Mouse (Mus musculus) midbrain, postnatal 0 days (tissue): ENCODE results near the gene Gm20696. TPM values are rescaled to one million over a fixed set of nuclear protein-coding genes. Genes with fewer than 3 reads are reported as not detected.

Experiments used
- ATAC-seq: fragments of 200-750 bp; cut with Nextera tagmentation; 2 replicates; pipeline ENCODE4 v1.8.0; 2017; ENCODE audit warnings: moderate number of reproducible peaks, mild to moderate bottlenecking, moderate TSS enrichment, moderate library complexity; ENCODE audit not compliant: low FRiP score
- DNase-seq: peaks from one replicate; pipeline ENCODE4 v3.0.0-alpha.2; 2015; ENCODE audit warnings: low spot score
- H3K27ac ChIP-seq: fragments of 300-500 bp; sonication (generic); 2 replicates; pipeline ENCODE4 v1.5.1; 2014; ENCODE audit warnings: low read depth, mild to moderate bottlenecking, low read length, mixed read lengths
- H3K27me3 ChIP-seq: fragments of 300-500 bp; sonication (generic); 2 replicates; pipeline ENCODE4 v1.6.1; 2014; ENCODE audit warnings: low read length, control low read depth, mixed read lengths; ENCODE audit not compliant: insufficient read depth
- H3K36me3 ChIP-seq: fragments of 300-500 bp; sonication (generic); 2 replicates; pipeline ENCODE4 v1.6.1; 2014; ENCODE audit warnings: low read length, control low read depth, mixed read lengths; ENCODE audit not compliant: insufficient read depth
- H3K4me1 ChIP-seq: fragments of 300-500 bp; sonication (generic); 2 replicates; pipeline ENCODE4 v1.6.1; 2014; ENCODE audit warnings: mild to moderate bottlenecking, control low read depth, antibody characterized with exemption, low read length, mixed read lengths; ENCODE audit not compliant: insufficient read depth
- H3K4me2 ChIP-seq: fragments of 300-500 bp; sonication (generic); 2 replicates; pipeline ENCODE4 v1.6.1; 2014; ENCODE audit warnings: low read depth, mild to moderate bottlenecking, low read length, mixed read lengths; ENCODE audit not compliant: poor library complexity, severe bottlenecking
- H3K4me3 ChIP-seq: fragments of 300-500 bp; sonication (generic); 2 replicates; pipeline ENCODE4 v1.5.1; 2014; ENCODE audit warnings: low read depth, mild to moderate bottlenecking, low read length, moderate library complexity
- H3K9ac ChIP-seq: fragments of 300-500 bp; sonication (generic); replicated peaks from 2 replicates; pipeline ENCODE4 v1.6.1; 2014; ENCODE audit warnings: mild to moderate bottlenecking, low read length, moderate library complexity, mixed read lengths; ENCODE audit not compliant: poor library complexity, severe bottlenecking
- H3K9me3 ChIP-seq: fragments of 300-500 bp; sonication (generic); 2 replicates; pipeline ENCODE4 v1.6.1; 2016; ENCODE audit warnings: low read length, control low read depth
- CTCF ChIP-seq: IDR thresholded peaks from 2 replicates; pipeline ENCODE4 v1.5.1; 2016; ENCODE audit warnings: antibody characterized with exemption, mild to moderate bottlenecking
- WGBS: fragments of 180-500 bp; shearing (Covaris S2); extraction: QIAGEN DNeasy Blood & Tissue Kit; methylation state at CpG from one replicate; pipeline ENCODE4 v1.1.7; 2014; 5-methylcytosine and 5-hydroxymethylcytosine counted together
- polyA plus RNA-seq: library from polyadenylated mRNA; unstranded; fragments of >200 nt; fragmentation: Nextera tagmentation; extraction: Ambion mirVana; gene quantifications from 2 replicates; pipeline ENCODE4 v1.2.1, GENCODE M21; 2015
- total RNA-seq: library from RNA; depleted of rRNA; stranded (reverse); fragments of >200 nt; gene quantifications from 2 replicates; pipeline ENCODE4 v1.2.3, GENCODE M21; 2014

Gene Gm20696
- total and polyA plus RNA-seq, 2 experiments from 2014 or later = 1.1 to 2.9 TPM

- Histone ChIP-seq H3K4me2 (no peak overlapping the region), H3K36me3 (no peaks in the 10 kb centered on the region), H3K4me1 (no peaks in the 10 kb centered on the region), H3K27ac (no peak overlapping the region), H3K9ac (no peak overlapping the region), H3K9me3 (no peaks in the 10 kb centered on the region), H3K4me3 (no peak overlapping the region), H3K27me3 (no peaks in the 10 kb centered on the region)
- WGBS = 89% methylated on average over 5 of the region's 5 CpGs
- no peak for DNase-seq
- no peak for ATAC-seq
- no peak for TF ChIP-seq CTCF
Observed at GRCm38 (mm10) chr6:99409602-99410001, 257.0 kb downstream of the Gm20696 start.

DNA sequence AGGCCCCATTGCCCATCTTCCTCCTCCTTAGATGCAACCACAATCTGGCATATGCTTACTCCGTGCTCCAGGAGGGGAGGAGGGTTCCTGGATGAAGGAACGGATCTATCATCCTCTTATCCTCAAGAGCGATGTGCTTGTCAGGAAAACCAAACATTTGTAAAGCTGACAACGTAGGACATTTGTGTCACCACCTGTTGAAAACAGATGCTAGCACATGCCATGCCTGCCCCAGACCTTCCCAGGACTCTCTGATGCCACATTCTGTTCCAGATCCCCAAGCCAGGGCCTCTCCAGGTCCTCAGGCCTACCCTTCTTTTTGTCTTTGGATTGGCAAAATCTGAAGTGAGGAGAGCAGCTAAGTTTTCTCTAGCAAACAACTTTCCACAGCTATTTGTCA is 257.7 kb downstream of the Gm20696 start:
- no peak overlapping the region for H3K4me2 ChIP-seq
- no peak for ATAC-seq
- H3K27me3 ChIP-seq = no peaks in the 10 kb centered on the region
- TF ChIP-seq CTCF = no peak
- DNase-seq = no peak
- no peaks in the 10 kb centered on the region for H3K4me1 ChIP-seq
- no peaks in the 10 kb centered on the region for H3K9me3 ChIP-seq
- no peak overlapping the region for H3K27ac ChIP-seq
- H3K9ac ChIP-seq = no peak overlapping the region
- H3K4me3 ChIP-seq = no peak overlapping the region
- no peaks in the 10 kb centered on the region for H3K36me3 ChIP-seq
- 87% methylated on average over 4 of the region's 4 CpGs for WGBS

GRCm38 (mm10) chr6:99403755-99404390 is 262.7 kb downstream of the Gm20696 start:
- H3K27me3 ChIP-seq = no peaks in the 10 kb centered on the region
- H3K4me3 ChIP-seq = no peak overlapping the region
- no peak overlapping the region for H3K27ac ChIP-seq
- TF ChIP-seq CTCF = no peak
- no peak overlapping the region for H3K4me2 ChIP-seq
- no peak for DNase-seq
- ATAC-seq = no peak
- no peaks in the 10 kb centered on the region for H3K4me1 ChIP-seq
- no peaks in the 10 kb centered on the region for H3K36me3 ChIP-seq
- H3K9ac ChIP-seq = no peak overlapping the region
- no peaks in the 10 kb centered on the region for H3K9me3 ChIP-seq
- 70% methylated on average over 6 of the region's 6 CpGs for WGBS

- ATAC-seq (no peak), DNase-seq (no peak)
- Histone ChIP-seq H3K9me3 (no peaks in the 10 kb centered on the region), H3K36me3 (no peaks in the 10 kb centered on the region), H3K9ac (no peak overlapping the region), H3K27ac (no peak overlapping the region), H3K4me3 (no peak overlapping the region), H3K4me2 (no peak overlapping the region), H3K27me3 (no peaks in the 10 kb centered on the region), H3K4me1 (no peaks in the 10 kb centered on the region)
- 78% methylated on average over 9 of the region's 9 CpGs for WGBS
- no peak for TF ChIP-seq CTCF
Observed at GRCm38 (mm10) chr6:99402941-99403340, 263.7 kb downstream of the Gm20696 start.

GRCm38 (mm10) chr6:99402370-99402769 is 264.2 kb downstream of the Gm20696 start:
- no peak overlapping the region for H3K9ac ChIP-seq
- no peak overlapping the region for H3K4me3 ChIP-seq
- DNase-seq (no peak), ATAC-seq (no peak)
- 69% methylated on average over 3 of the region's 3 CpGs for WGBS
- TF ChIP-seq CTCF = no peak
- no peaks in the 10 kb centered on the region for H3K9me3 ChIP-seq
- H3K4me1 ChIP-seq = no peaks in the 10 kb centered on the region
- no peak overlapping the region for H3K27ac ChIP-seq
- H3K4me2 ChIP-seq = no peak overlapping the region
- no peaks in the 10 kb centered on the region for H3K36me3 ChIP-seq
- no peaks in the 10 kb centered on the region for H3K27me3 ChIP-seq

DNA sequence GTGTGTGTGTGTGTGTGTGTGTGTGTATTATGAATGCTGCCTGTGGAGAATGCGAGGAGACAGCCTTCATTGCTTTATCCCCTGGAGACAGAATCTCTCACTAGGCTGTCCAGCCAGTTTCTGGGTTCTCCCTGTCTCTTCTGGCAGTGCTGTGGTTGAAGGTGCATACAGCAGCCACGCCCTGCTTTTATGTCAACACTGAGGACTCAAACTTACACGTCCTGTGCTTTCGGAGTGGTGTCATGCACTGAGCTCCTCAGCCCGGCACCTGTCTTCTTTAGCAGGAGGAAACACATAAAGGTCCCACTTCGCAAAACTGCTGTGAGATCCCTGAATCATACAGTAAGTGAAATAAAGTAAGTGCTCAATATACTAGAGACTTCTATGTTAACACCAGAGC is 264.8 kb downstream of the Gm20696 start:
- Histone ChIP-seq H3K27me3 (no peaks in the 10 kb centered on the region), H3K4me2 (no peak overlapping the region), H3K9ac (no peak overlapping the region), H3K4me3 (no peak overlapping the region), H3K9me3 (no peaks in the 10 kb centered on the region), H3K36me3 (no peaks in the 10 kb centered on the region), H3K4me1 (no peaks in the 10 kb centered on the region), H3K27ac (no peak overlapping the region)
- DNase-seq (no peak), ATAC-seq (no peak)
- TF ChIP-seq CTCF = no peak
- 87% methylated on average over 6 of the region's 6 CpGs for WGBS
